Mouse (Mus musculus) forebrain, embryonic 16.5 days (tissue): Measurements from ENCODE around the gene Tdrkh. TPM values are rescaled to one million over a fixed set of nuclear protein-coding genes. Genes with fewer than 3 reads are reported as not detected.

ENCODE experiments used
- ATAC-seq: fragments of 200-750 bp; cut with Nextera tagmentation; 2 replicates; pipeline ENCODE4 v1.8.0; 2017; ENCODE audit warnings: mild to moderate bottlenecking, moderate library complexity
- H3K27ac ChIP-seq: fragments of 300-500 bp; sonication (generic); 2 replicates; pipeline ENCODE4 v1.5.1; 2014; ENCODE audit warnings: low read length, control low read depth
- H3K27me3 ChIP-seq: fragments of 300-500 bp; sonication (generic); replicated peaks from 2 replicates; pipeline ENCODE4 v1.6.1; 2014; ENCODE audit warnings: low read length; ENCODE audit not compliant: control insufficient read depth, insufficient read depth
- H3K36me3 ChIP-seq: fragments of 300-500 bp; sonication (generic); 2 replicates; pipeline ENCODE4 v1.6.1; 2014; ENCODE audit not compliant: control insufficient read depth, insufficient read depth
- H3K4me1 ChIP-seq: fragments of 300-500 bp; sonication (generic); replicated peaks from 2 replicates; pipeline ENCODE4 v1.6.1; 2014; ENCODE audit warnings: low read length; ENCODE audit not compliant: control insufficient read depth, insufficient read depth
- H3K4me2 ChIP-seq: fragments of 300-500 bp; sonication (generic); 2 replicates; pipeline ENCODE4 v1.6.1; 2014; ENCODE audit warnings: mild to moderate bottlenecking, low read length, control low read depth
- H3K4me3 ChIP-seq: fragments of 300-500 bp; sonication (generic); replicated peaks from 2 replicates; pipeline ENCODE4 v1.5.1; 2014; ENCODE audit warnings: mild to moderate bottlenecking, low read length, control low read depth
- H3K9ac ChIP-seq: fragments of 300-500 bp; sonication (generic); replicated peaks from 2 replicates; pipeline ENCODE4 v1.6.1; 2014; ENCODE audit warnings: low read depth, low read length, control low read depth
- H3K9me3 ChIP-seq: fragments of 300-500 bp; sonication (generic); 2 replicates; pipeline ENCODE4 v1.6.1; 2016; ENCODE audit warnings: low read length; ENCODE audit not compliant: control insufficient read depth
- WGBS: fragments of 180-500 bp; shearing (Covaris S2); extraction: QIAGEN DNeasy Blood & Tissue Kit; methylation state at CpG from one replicate; pipeline ENCODE4 v1.1.7; 2014; 5-methylcytosine and 5-hydroxymethylcytosine counted together
- polyA plus RNA-seq: library from polyadenylated mRNA; unstranded; fragments of >200 nt; fragmentation: Nextera tagmentation; extraction: Ambion mirVana; gene quantifications from 2 replicates; pipeline ENCODE4 v1.2.1, GENCODE M21; 2015

The Tdrkh gene
- polyA plus RNA-seq, result 67.0 and 75.3 TPM in 2 replicates

DNA sequence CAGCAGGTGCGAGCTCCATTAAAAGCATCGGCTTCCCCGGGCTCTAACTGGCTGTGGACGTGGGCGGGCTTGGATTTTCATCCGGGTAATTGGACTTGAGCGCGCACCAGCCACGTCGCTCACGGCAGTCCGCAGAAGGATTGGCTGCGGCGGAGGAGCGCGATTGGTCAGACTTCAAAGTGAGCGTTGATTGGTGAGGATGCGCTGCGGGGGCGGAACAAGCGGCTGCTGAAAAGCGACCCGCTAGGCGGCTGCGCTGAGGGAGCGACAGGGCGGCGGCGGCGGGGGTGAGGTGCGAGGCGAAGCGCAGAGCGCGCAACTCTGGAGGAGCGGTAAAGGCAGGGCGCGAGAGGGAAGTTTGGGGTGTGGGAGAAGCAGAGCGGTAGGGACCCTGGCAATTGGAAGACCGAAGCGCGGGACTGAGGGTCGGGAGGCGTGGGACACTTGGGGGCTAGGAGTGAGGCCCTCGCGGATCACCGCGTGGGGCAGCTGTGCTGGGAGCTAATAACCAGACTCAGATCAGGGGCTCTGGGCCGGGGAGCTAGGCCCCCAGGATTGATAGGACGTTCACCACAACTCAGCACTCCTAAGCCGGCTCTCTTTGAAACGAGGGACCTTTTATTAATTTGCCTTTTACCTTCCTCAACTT lies at the start of gene Tdrkh:
Gene Tdrkh (plus strand): TSS at position 243 of the 649 bp plus-strand sequence.
- WGBS, result 4% methylated on average over 49 of the region's 52 CpGs
- Histone ChIP-seq H3K27me3 (no peaks in the 10 kb centered on the region), H3K4me1 (peaks cover 12% of the 10 kb centered on the region), H3K36me3 (no peaks in the 10 kb centered on the region), H3K9me3 (no peaks in the 10 kb centered on the region), H3K9ac (peak within 1 kb of the TSS; percentile 79), H3K27ac (peak within 1 kb of the TSS; percentile 90), H3K4me2 (peak within 1 kb of the TSS; percentile 96), H3K4me3 (peak within 1 kb of the TSS; percentile 77)
- peak; percentile 99 for ATAC-seq

DNA sequence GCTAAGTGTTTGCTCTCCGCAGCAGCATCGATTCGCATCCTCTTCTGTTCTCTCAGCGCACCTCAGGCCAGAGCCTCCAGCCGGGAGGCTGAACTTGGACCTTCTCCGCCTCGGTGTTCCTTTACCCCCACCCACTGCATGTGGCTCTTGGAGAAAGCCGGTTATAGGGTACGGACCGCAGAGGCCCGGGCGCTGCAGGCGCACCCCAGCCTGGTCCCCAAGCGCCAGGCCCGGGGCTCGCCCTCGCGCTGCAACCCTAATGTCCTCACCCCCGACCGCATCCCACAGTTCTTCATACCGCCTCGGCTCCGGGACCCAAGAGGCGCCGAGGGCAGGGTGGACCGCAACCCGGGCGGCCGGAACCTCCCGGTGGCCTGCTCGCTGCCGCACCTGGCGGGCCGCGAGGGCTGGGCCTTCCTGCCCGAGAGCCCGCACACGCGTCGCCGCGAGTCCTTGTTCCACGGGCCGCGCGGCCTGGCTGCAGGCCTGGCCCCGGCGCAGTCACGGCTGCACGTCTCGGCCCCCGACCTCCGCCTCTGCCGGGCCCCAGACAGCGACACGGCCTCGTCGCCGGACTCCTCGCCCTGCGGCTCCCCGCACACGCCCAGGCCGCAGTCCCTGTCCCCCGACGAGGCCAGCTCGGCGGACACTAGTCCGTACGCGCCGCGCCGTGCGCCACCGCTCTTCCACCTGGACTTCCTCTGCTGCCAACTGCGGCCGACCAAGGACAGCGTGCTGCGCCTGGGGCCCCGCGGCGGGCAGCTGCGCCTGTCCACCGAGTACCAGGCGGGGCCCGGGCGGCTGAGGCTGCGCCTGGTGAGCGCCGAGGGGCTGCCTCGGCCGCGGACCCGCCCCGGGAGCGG lies 49.6 kb upstream of the Tdrkh start:
- H3K4me3 ChIP-seq, result peak overlapping the region; percentile 60
- H3K9me3 ChIP-seq, result 0 out of 2 replicates have a peak, but pooled peaks cover 3% of the 10 kb centered on the region
- H3K4me2 ChIP-seq, result peak overlapping the region; percentile 83
- peak overlapping the region; percentile 87 for H3K9ac ChIP-seq
- H3K27me3 ChIP-seq, result 0 out of 2 replicates have a peak, but pooled peaks cover 3% of the 10 kb centered on the region
- H3K36me3 ChIP-seq, result no peaks in the 10 kb centered on the region
- 6% methylated on average over 95 of the region's 97 CpGs for WGBS
- H3K4me1 ChIP-seq, result peaks cover 5% of the 10 kb centered on the region; the same call in 1 of the 2 replicates
- no peak overlapping the region for H3K27ac ChIP-seq
- peak; percentile 74 for ATAC-seq

DNA sequence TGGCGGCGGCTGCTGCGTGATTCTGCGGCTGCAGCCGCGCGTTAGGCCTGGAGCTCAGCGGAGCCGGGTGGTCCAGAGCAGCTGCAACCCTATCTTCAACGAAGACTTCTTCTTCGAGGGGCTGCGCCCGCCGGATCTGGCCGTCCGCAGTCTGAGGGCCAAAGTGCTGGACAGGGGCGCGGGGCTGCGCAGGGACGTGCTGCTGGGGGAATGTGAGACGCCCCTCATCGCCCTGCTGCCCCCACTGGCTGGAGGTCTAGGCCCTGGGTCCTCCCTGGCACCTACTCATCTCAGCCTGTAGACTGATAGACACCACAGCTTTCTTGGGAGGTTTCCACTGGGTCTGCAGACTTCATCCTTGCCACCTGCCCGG lies 48.9 kb upstream of the Tdrkh start:
- Histone ChIP-seq H3K27me3 (0 out of 2 replicates have a peak, but pooled peaks cover 3% of the 10 kb centered on the region), H3K9me3 (0 out of 2 replicates have a peak, but pooled peaks cover 3% of the 10 kb centered on the region), H3K4me2 (peak overlapping the region; percentile 83), H3K27ac (no peak overlapping the region), H3K36me3 (no peaks in the 10 kb centered on the region), H3K9ac (peak overlapping the region; percentile 87), H3K4me3 (peak overlapping the region; percentile 60), H3K4me1 (peaks cover 5% of the 10 kb centered on the region; the same call in 1 of the 2 replicates)
- ATAC-seq, result peak; percentile 49; the same call in 1 of the 2 replicates
- WGBS, result 2% methylated on average over 23 of the region's 23 CpGs

DNA sequence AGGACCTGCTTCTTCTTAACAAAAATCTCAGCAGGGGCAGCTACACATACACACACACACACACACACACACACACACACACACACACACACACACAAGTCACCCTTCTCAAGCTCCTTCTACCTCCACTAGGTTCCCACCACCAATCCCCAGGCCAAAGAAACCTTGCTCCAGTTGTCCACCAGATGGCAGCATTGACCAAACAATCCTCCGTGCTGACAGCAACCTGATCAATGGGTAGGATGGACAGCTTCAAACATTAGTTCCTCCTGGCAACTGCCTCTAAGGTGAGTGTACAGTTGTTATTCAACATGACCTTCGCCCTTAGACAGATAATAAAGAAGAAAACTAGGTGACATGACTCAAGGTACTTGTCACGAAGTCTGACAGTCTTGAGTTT lies 46.3 kb upstream of the Tdrkh start:
- no peaks in the 10 kb centered on the region for H3K36me3 ChIP-seq
- 26% methylated on average over 3 of the region's 3 CpGs for WGBS
- ATAC-seq, result peak; percentile 41
- no peak overlapping the region for H3K9ac ChIP-seq
- H3K27ac ChIP-seq, result no peak overlapping the region
- no peak overlapping the region for H3K4me2 ChIP-seq
- H3K27me3 ChIP-seq, result 0 out of 2 replicates have a peak, but pooled peaks cover 3% of the 10 kb centered on the region
- H3K9me3 ChIP-seq, result 0 out of 2 replicates have a peak, but pooled peaks cover 3% of the 10 kb centered on the region
- peaks cover 8% of the 10 kb centered on the region for H3K4me1 ChIP-seq
- H3K4me3 ChIP-seq, result no peak overlapping the region

DNA sequence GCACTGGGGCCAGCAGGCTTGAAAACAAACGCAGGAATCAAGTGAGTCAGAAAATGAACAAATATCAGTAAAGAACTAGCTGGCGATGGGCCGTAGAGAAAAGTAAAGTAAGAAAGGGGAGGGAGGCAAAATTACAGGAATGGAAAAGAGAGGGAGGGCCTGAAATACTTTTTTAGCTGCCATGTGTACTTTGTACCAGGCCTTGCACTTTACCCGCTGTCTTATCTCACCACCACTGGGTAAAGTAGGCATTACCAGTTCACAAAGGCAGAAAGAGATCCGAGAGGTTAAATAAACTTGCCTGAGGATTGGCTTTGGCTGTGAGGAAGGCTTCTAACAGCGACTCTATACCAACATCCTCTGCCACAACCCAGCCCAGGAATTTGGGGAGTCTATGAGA lies 45.6 kb upstream of the Tdrkh start:
- ATAC-seq, result no peak
- peaks cover 12% of the 10 kb centered on the region for H3K4me1 ChIP-seq
- no peaks in the 10 kb centered on the region for H3K36me3 ChIP-seq
- no peak overlapping the region for H3K9ac ChIP-seq
- 0 out of 2 replicates have a peak, but pooled peaks cover 1% of the 10 kb centered on the region for H3K27me3 ChIP-seq
- no peak overlapping the region for H3K4me3 ChIP-seq
- 0 out of 2 replicates have a peak, but pooled peaks cover 3% of the 10 kb centered on the region for H3K9me3 ChIP-seq
- H3K4me2 ChIP-seq, result no peak overlapping the region
- H3K27ac ChIP-seq, result no peak overlapping the region
- 80% methylated on average over 6 of the region's 6 CpGs for WGBS

DNA sequence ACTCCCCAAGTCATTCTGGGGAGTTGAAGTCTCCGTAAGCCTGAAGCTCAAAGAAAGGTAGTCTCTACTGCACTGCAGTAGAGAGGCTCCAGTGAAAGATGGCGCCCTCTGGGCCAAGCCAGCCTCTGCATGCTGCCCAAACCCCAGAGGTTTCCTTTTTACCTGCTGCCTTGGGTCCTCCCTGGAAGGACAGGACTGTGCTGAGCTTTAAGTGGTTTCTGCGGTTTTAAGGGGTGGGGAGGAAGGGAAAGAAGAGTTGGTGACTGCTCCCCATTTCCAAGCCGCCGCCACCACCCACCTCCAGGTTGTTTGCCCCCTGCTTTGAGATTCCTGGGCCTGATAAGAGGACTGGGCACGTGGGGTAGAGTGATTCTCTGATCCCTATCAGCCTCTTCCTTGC lies 44.4 kb upstream of the Tdrkh start:
- 70% methylated on average over 6 of the region's 6 CpGs for WGBS

DNA sequence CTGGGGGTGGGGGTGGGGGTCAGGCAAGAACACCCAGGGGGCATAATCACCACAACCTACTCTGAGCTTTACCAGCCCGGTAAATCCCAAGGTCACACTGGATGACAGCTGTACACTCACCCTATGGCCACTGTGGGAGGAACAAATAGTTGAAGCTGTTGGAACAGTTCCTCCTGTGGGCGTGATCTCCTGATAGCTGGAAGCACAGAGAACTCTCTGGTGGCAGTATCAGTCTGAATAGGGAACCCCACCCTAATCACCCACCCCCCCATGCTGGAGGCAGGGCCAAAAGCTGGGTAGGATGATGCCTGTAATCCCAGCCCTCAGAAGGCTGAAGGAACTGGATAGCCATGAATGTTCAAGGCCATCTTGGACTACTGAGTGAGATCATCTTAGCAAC lies 43.4 kb upstream of the Tdrkh start:
- H3K9ac ChIP-seq, result no peak overlapping the region
- H3K4me3 ChIP-seq, result no peak overlapping the region
- H3K27me3 ChIP-seq, result no peaks in the 10 kb centered on the region
- no peaks in the 10 kb centered on the region for H3K36me3 ChIP-seq
- peaks cover 19% of the 10 kb centered on the region for H3K4me1 ChIP-seq
- WGBS, result 83% methylated on average over 2 of the region's 2 CpGs
- H3K9me3 ChIP-seq, result no peaks in the 10 kb centered on the region
- H3K4me2 ChIP-seq, result no peak overlapping the region
- no peak overlapping the region for H3K27ac ChIP-seq
- no peak for ATAC-seq

More for the DNA sequence above, 44.4 kb upstream of the Tdrkh start:
- no peak overlapping the region for H3K4me3 ChIP-seq
- H3K27ac ChIP-seq, result no peak overlapping the region
- no peaks in the 10 kb centered on the region for H3K36me3 ChIP-seq
- no peak overlapping the region for H3K4me2 ChIP-seq
- no peaks in the 10 kb centered on the region for H3K27me3 ChIP-seq
- ATAC-seq, result no peak
- H3K4me1 ChIP-seq, result peaks cover 16% of the 10 kb centered on the region
- H3K9me3 ChIP-seq, result no peaks in the 10 kb centered on the region
- H3K9ac ChIP-seq, result no peak overlapping the region

DNA sequence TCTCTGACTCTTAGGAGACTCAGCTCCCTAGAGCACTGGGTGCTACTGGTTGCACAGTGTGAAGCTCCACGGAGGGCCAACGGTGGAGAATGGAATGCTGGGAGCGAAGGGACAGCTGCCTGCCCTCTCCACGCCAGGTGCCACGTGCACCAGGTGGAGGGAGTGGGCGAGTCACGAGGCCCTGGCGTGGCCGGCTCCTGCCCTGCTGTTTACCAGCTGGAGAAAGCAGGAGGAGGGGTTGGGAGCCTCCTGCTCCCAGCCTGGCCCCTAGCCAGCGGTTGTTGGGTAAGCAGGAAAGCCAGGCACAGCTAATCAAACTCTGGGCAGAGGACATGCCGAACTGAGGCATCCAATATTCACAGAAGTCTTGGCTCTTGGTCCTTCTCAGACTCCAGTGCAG lies 41.4 kb upstream of the Tdrkh start:
- Histone ChIP-seq H3K9ac (0 out of 2 replicates have a peak overlapping the region, but pooled peaks have one; percentile 5), H3K27ac (no peak overlapping the region)

DNA sequence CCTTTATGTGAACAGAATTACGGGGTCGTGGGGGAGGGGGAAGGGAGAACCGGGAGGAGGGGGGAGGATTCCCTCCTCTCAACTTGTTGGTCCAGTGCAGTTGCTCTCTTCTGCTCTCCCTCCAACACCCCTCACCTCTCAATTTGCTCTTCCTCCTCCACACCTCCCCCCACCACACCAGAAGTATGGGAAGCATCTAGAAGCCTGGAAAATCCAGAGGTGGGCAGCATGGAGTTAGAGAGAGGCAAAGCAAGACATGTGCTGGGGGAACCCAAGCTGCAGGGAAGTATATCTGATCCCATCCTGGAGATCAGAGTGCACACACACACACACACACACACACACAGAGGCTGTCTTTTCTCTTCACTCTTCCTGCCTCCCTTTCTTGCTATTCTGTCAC lies 41.0 kb upstream of the Tdrkh start:
- Histone ChIP-seq H3K4me2 (peak overlapping the region; percentile 42), H3K36me3 (no peaks in the 10 kb centered on the region), H3K9ac (no peak overlapping the region), H3K27me3 (no peaks in the 10 kb centered on the region), H3K4me3 (no peak overlapping the region), H3K27ac (no peak overlapping the region), H3K9me3 (no peaks in the 10 kb centered on the region), H3K4me1 (peaks cover 19% of the 10 kb centered on the region)
- no peak for ATAC-seq
- WGBS, result 0% methylated on average over 3 of the region's 3 CpGs

More for the DNA sequence above, 41.4 kb upstream of the Tdrkh start:
- peak; percentile 35 for ATAC-seq
- H3K36me3 ChIP-seq, result no peaks in the 10 kb centered on the region
- no peaks in the 10 kb centered on the region for H3K27me3 ChIP-seq
- H3K4me2 ChIP-seq, result peak overlapping the region; percentile 42
- 5% methylated on average over 11 of the region's 11 CpGs for WGBS
- no peaks in the 10 kb centered on the region for H3K9me3 ChIP-seq
- H3K4me3 ChIP-seq, result no peak overlapping the region; the same call in 1 of the 2 replicates
- H3K4me1 ChIP-seq, result peaks cover 19% of the 10 kb centered on the region
